In the genomic region with DNA sequence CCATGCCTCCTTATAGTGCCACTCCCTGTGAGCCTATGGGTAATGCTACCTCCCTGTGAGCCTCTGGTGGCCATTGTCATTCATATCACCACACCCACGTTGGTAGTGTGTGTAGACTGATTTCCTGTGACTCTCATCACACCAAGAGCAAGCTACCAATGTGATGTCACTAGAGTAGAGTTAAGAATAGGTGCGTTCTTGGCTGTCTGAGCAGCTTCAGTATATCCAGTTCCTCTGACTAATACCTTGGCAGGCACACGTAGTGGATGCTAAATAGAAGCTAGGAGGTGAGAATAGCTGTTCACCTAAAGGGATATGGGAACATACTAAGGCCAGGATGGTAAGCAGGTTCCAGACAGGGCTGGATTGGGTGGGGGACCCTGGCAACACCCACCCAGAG, we compare ENCODE assay signal across 23 mouse cellular contexts.
"Had no signal": no experiment of that assay in that cellular context is flagged by ENCODE, and none has a peak within 500 bp of the region (broad histone marks: within the 10 kb centered on the region; RNA-seq: fewer than 3 reads in every experiment).

No protein-coding gene starts in this region.

- H3K27me3 ChIP-seq: kidney, embryonic 15.5 days; limb, embryonic 12.5 days; limb, embryonic 15.5 days; liver, embryonic 12.5 days; liver, embryonic 15.5 days; lung, embryonic 15.5 days; midbrain, embryonic 13.5 days; neural tube, embryonic 13.5 days had no signal

- DNase-seq: kidney, adult 8-10 months; kidney, postnatal 10 days; kidney, postnatal 36 days; left cerebral cortex, postnatal 4 days; lung, adult 18-20 months; lung, postnatal 10 days; lung, postnatal 36 days; thymus, adult 2 months; thymus, postnatal 14 days; thymus, postnatal 4 days had no signal

- H3K9me3 ChIP-seq: kidney, embryonic 15.5 days; limb, embryonic 12.5 days; limb, embryonic 15.5 days; liver, embryonic 12.5 days; liver, embryonic 15.5 days; lung, embryonic 15.5 days; midbrain, embryonic 10.5 days; midbrain, embryonic 13.5 days; neural tube, embryonic 13.5 days had no signal

- H3K27ac ChIP-seq: kidney, embryonic 15.5 days; limb, embryonic 12.5 days; limb, embryonic 15.5 days; liver, embryonic 12.5 days; liver, embryonic 15.5 days; lung, embryonic 15.5 days; midbrain, embryonic 10.5 days; midbrain, embryonic 13.5 days; neural tube, embryonic 13.5 days; stomach, postnatal 0 days had no signal

- H3K4me2 ChIP-seq: kidney, embryonic 15.5 days; limb, embryonic 12.5 days; limb, embryonic 15.5 days; liver, embryonic 12.5 days; liver, embryonic 15.5 days; lung, embryonic 15.5 days; midbrain, embryonic 13.5 days; neural tube, embryonic 13.5 days had no signal

- H3K36me3 ChIP-seq: kidney, embryonic 15.5 days; limb, embryonic 12.5 days; limb, embryonic 15.5 days; liver, embryonic 12.5 days; liver, embryonic 15.5 days; lung, embryonic 15.5 days; midbrain, embryonic 10.5 days; midbrain, embryonic 13.5 days; neural tube, embryonic 13.5 days had no signal

- H3K9ac ChIP-seq: kidney, embryonic 15.5 days; limb, embryonic 12.5 days; limb, embryonic 15.5 days; liver, embryonic 12.5 days; liver, embryonic 15.5 days; lung, embryonic 15.5 days; midbrain, embryonic 13.5 days; neural tube, embryonic 13.5 days had no signal

- H3K4me3 ChIP-seq: kidney, embryonic 15.5 days; limb, embryonic 12.5 days; limb, embryonic 15.5 days; liver, embryonic 12.5 days; liver, embryonic 15.5 days; lung, embryonic 15.5 days; megakaryocyte, embryonic 14.5 days; midbrain, embryonic 10.5 days; midbrain, embryonic 13.5 days; myocyte; neural tube, embryonic 13.5 days had no signal

- ATAC-seq: liver, embryonic 12.5 days; midbrain, embryonic 13.5 days; midbrain, embryonic 16.5 days had no signal

- H3K4me1 ChIP-seq: limb, embryonic 12.5 days; liver, embryonic 12.5 days; liver, embryonic 15.5 days had no signal
